Comparison of ENCODE assay signal across 8 mouse cellular contexts in the genomic region with DNA sequence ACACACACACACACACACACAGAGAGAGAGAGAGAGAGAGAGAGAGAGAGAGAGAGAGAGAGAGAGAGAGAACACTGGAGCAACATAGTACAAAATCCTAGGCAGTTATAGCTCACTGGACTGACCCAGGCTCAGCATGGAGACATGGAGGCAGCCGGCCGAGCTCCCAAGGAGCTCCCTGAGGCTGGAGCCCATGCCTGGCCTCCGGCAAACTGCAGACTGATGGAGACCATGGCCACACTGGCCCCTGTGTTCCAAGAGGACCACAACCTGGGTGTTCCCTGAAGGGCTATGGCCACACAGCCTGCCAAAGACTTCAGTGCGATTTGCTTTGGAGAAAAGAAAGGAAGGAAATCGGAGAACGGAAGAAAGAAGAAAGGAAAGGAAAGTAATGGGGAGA.
DNase-seq lines count a peak whose midpoint lies in the region; ATAC-seq and TF ChIP-seq lines count a peak whose summit lies in the region.

No protein-coding gene starts in this region.

- H3K9ac ChIP-seq in kidney, embryonic 14.5 days (ENCODE audit: low read depth, low read length): peak overlapping the region; percentile 9; the same call in 1 of the 2 replicates
- peak overlapping the region; percentile 34; the same call in 1 of the 2 replicates for H3K9ac ChIP-seq in embryonic facial prominence, embryonic 12.5 days
- H3K9ac ChIP-seq in heart, postnatal 0 days (replicated peaks; ENCODE audit: low read depth, low read length): peak overlapping the region; percentile 51
- no peak overlapping the region for H3K9ac ChIP-seq in midbrain, embryonic 13.5 days (replicated peaks)

- peaks cover 5% of the 10 kb centered on the region for H3K4me1 ChIP-seq in kidney, embryonic 14.5 days (ENCODE audit: control insufficient read depth, insufficient read depth, low read length)
- H3K4me1 ChIP-seq in embryonic facial prominence, embryonic 12.5 days: peaks cover 21% of the 10 kb centered on the region
- H3K4me1 ChIP-seq in heart, postnatal 0 days (ENCODE audit: control insufficient read depth, insufficient read depth): peaks cover 17% of the 10 kb centered on the region; the same call in 1 of the 2 replicates
- H3K4me1 ChIP-seq in midbrain, embryonic 13.5 days (replicated peaks): peaks cover 7% of the 10 kb centered on the region; the same call in 1 of the 2 replicates

- no peak for TF ChIP-seq EP300 in heart, postnatal 0 days (IDR thresholded peaks at IDR 0.05; ENCODE audit: low read depth)

- no peaks in the 10 kb centered on the region for H3K9me3 ChIP-seq in kidney, embryonic 14.5 days (ENCODE audit: control insufficient read depth, low read length)
- H3K9me3 ChIP-seq in embryonic facial prominence, embryonic 12.5 days: no peaks in the 10 kb centered on the region
- no peaks in the 10 kb centered on the region for H3K9me3 ChIP-seq in heart, postnatal 0 days (replicated peaks; ENCODE audit: control insufficient read depth, low read length)
- H3K9me3 ChIP-seq in midbrain, embryonic 13.5 days: no peaks in the 10 kb centered on the region

- H3K27me3 ChIP-seq in kidney, embryonic 14.5 days (ENCODE audit: control insufficient read depth, insufficient read depth, low read length): no peaks in the 10 kb centered on the region
- H3K27me3 ChIP-seq in embryonic facial prominence, embryonic 12.5 days: no peaks in the 10 kb centered on the region
- H3K27me3 ChIP-seq in heart, postnatal 0 days (ENCODE audit: control insufficient read depth, insufficient read depth, low read length): no peaks in the 10 kb centered on the region
- no peaks in the 10 kb centered on the region for H3K27me3 ChIP-seq in midbrain, embryonic 13.5 days

- 60% methylated on average over 6 of the region's 6 CpGs for WGBS in kidney, embryonic 14.5 days
- 34% methylated on average over 6 of the region's 6 CpGs for WGBS in embryonic facial prominence, embryonic 12.5 days
- WGBS in heart, postnatal 0 days: 28% methylated on average over 6 of the region's 6 CpGs
- 59% methylated on average over 6 of the region's 6 CpGs for WGBS in midbrain, embryonic 13.5 days

- peak overlapping the region; percentile 35 for H3K4me2 ChIP-seq in kidney, embryonic 14.5 days (replicated peaks; ENCODE audit: low read depth, low read length)
- peak overlapping the region; percentile 49 for H3K4me2 ChIP-seq in embryonic facial prominence, embryonic 12.5 days (replicated peaks)
- peak overlapping the region; percentile 60 for H3K4me2 ChIP-seq in heart, postnatal 0 days (ENCODE audit: low read depth, low read length)
- peak overlapping the region; percentile 39 for H3K4me2 ChIP-seq in midbrain, embryonic 13.5 days (replicated peaks)

- H3K4me3 ChIP-seq in kidney, embryonic 14.5 days (ENCODE audit: low read length): peak overlapping the region; percentile 4; the same call in 1 of the 2 replicates
- H3K4me3 ChIP-seq in embryonic facial prominence, embryonic 12.5 days: peak overlapping the region; percentile 27
- H3K4me3 ChIP-seq in heart, postnatal 0 days (ENCODE audit: low read depth, low read length): peak overlapping the region; percentile 38
- H3K4me3 ChIP-seq in midbrain, embryonic 13.5 days (replicated peaks): no peak overlapping the region

- H3K27ac ChIP-seq in kidney, embryonic 14.5 days (ENCODE audit: low read depth, low read length): no peak overlapping the region
- peak overlapping the region; percentile 84 for H3K27ac ChIP-seq in embryonic facial prominence, embryonic 12.5 days
- peak overlapping the region; percentile 91 for H3K27ac ChIP-seq in heart, postnatal 0 days (ENCODE audit: low read depth)
- no peak overlapping the region for H3K27ac ChIP-seq in midbrain, embryonic 13.5 days

- TF ChIP-seq CTCF in heart, postnatal 0 days (IDR thresholded peaks at IDR 0.05; ENCODE audit: low read depth): no peak

- no peak for DNase-seq in kidney, adult 9 months
- no peak for DNase-seq in heart, postnatal 0 days (ENCODE audit: low spot score)
- no peak for DNase-seq in left cerebral cortex, adult 11 months (ENCODE audit: low spot score)
- DNase-seq in liver: no peak
- no peak for DNase-seq in ovary, postnatal 36 days (ENCODE audit: low spot score)

- no peak for ATAC-seq in kidney, embryonic 14.5 days (ENCODE audit: low FRiP score, low TSS enrichment)
- ATAC-seq in embryonic facial prominence, embryonic 12.5 days (ENCODE audit: insufficient number of reproducible peaks, insufficient read depth, low FRiP score, low TSS enrichment): 0 out of 2 replicates have a peak, but pooled peaks have one; percentile 48
- peak; percentile 55 for ATAC-seq in heart, postnatal 0 days (ENCODE audit: insufficient read depth, low read depth)
- no peak for ATAC-seq in midbrain, embryonic 13.5 days

- no peaks in the 10 kb centered on the region for H3K36me3 ChIP-seq in kidney, embryonic 14.5 days (ENCODE audit: control insufficient read depth, insufficient read depth, low read length)
- no peaks in the 10 kb centered on the region for H3K36me3 ChIP-seq in embryonic facial prominence, embryonic 12.5 days
- no peaks in the 10 kb centered on the region for H3K36me3 ChIP-seq in heart, postnatal 0 days (replicated peaks; ENCODE audit: control insufficient read depth, insufficient read depth, low read length)
- H3K36me3 ChIP-seq in midbrain, embryonic 13.5 days: no peaks in the 10 kb centered on the region

Comparison
In these comparisons a context has a peak if more than half of its experiments do, and no peak if none do; other contexts are left out.
1. ATAC-seq: peak in embryonic facial prominence, embryonic 12.5 days (single experiment) and heart, postnatal 0 days (single experiment); none in kidney, embryonic 14.5 days (single experiment) and midbrain, embryonic 13.5 days (single experiment).
2. H3K27ac ChIP-seq: peak in embryonic facial prominence, embryonic 12.5 days (single experiment) and heart, postnatal 0 days (single experiment); none in kidney, embryonic 14.5 days (single experiment) and midbrain, embryonic 13.5 days (single experiment).
3. Peak in every context shown above with its lines, with median percentiles within 50 percentile points of each other: H3K4me2 ChIP-seq.